Mouse (Mus musculus) megakaryocyte, adult 5-6 weeks (primary cell): ENCODE data around the gene Fmo5. TPM values are rescaled to one million over a fixed set of nuclear protein-coding genes. Genes with fewer than 3 reads are reported as not detected.

Experiments used
- total RNA-seq, 2 experiments: library from RNA; stranded (forward) in 1 of 2; stranded (reverse) in 1 of 2; fragments of 153-499, 151-499 nt in 1 of 2; fragments of 221-1000, 200-1000 nt in 1 of 2; gene quantifications; 2 replicates each; pipeline versions ENCODE4 v1.2.3 to v1.2.4; 2015 to 2017

The Fmo5 gene
- total RNA-seq, 2 experiments from 2014 or later: 10.7 to 19.5 TPM

Other genes with a start within 250 kb of the Fmo5 start
- gene Olfr1402, start 206.8 kb upstream of the Fmo5 start, total RNA-seq (2015): not detected in 2 replicates
- not detected in 2 replicates for gene Olfr1402, start 206.8 kb upstream of the Fmo5 start, total RNA-seq (2017)
- gene Chd1l, start 18.6 kb upstream of the Fmo5 start, total RNA-seq (2015): 7.2 and 10.1 TPM in 2 replicates
- 21.0 and 23.6 TPM in 2 replicates for gene Chd1l, start 18.6 kb upstream of the Fmo5 start, total RNA-seq (2017)
- gene Prkab2, start 29.4 kb downstream of the Fmo5 start, total RNA-seq (2015): 10.8 and 12.3 TPM in 2 replicates
- 6.9 and 11.0 TPM in 2 replicates for gene Prkab2, start 29.4 kb downstream of the Fmo5 start, total RNA-seq (2017)
- gene Gm17651, start 45.9 kb downstream of the Fmo5 start, total RNA-seq (2015): not detected in 2 replicates
- not detected in 2 replicates for gene Gm17651, start 45.9 kb downstream of the Fmo5 start, total RNA-seq (2017)